Mouse (Mus musculus) spleen, adult 2 months (tissue): Measurements from ENCODE around the gene Traf2.

Experiments
- CTCF ChIP-seq: fragments of 200-500 bp; IDR thresholded peaks from 2 replicates; pipeline ENCODE4 v1.5.1; 2011; ENCODE audit warnings: mild to moderate bottlenecking, inconsistent platforms; ENCODE audit not compliant: insufficient read depth, insufficient read length, insufficient replicate concordance; ENCODE audit errors: extremely low read depth
- POLR2A ChIP-seq: fragments of 200-500 bp; IDR thresholded peaks from 2 replicates; pipeline ENCODE4 v1.6.1; 2011; ENCODE audit warnings: low read depth, low read length, inconsistent platforms

GRCm38 (mm10) chr2:25580621-25581101 lies 33.9 kb upstream of the Traf2 start:
- no peak for TF ChIP-seq CTCF
- no peak for TF ChIP-seq POLR2A
